Mouse (Mus musculus) liver, postnatal 0 days (tissue): ENCODE results near the gene Brf1. TPM values are rescaled to one million over a fixed set of nuclear protein-coding genes. Genes with fewer than 3 reads are reported as not detected.
A peak's percentile ranks its signal among the peaks of the same experiment; 100 is the strongest.

ENCODE experiments used
- ATAC-seq: fragments of 200-750 bp; cut with Nextera tagmentation; 2 replicates; pipeline ENCODE4 v1.8.0; 2017; ENCODE audit warnings: mild to moderate bottlenecking, moderate library complexity
- DNase-seq: peaks from one replicate; pipeline ENCODE4 v3.0.0-alpha.2; 2016
- H3K27ac ChIP-seq: fragments of 300-500 bp; sonication (generic); 2 replicates; pipeline ENCODE4 v1.5.1; 2014; ENCODE audit warnings: antibody characterized with exemption, moderate library complexity, mild to moderate bottlenecking, low read depth
- H3K27me3 ChIP-seq: fragments of 300-500 bp; sonication (generic); 2 replicates; pipeline ENCODE4 v1.6.1; 2014; ENCODE audit warnings: low read length, control low read depth, mixed read lengths; ENCODE audit not compliant: insufficient read depth
- H3K36me3 ChIP-seq: fragments of 300-500 bp; sonication (generic); replicated peaks from 2 replicates; pipeline ENCODE4 v1.6.1; 2014; ENCODE audit warnings: mild to moderate bottlenecking, control low read depth, low read length, moderate library complexity, mixed read lengths; ENCODE audit not compliant: insufficient read depth
- H3K4me1 ChIP-seq: fragments of 300-500 bp; sonication (generic); 2 replicates; pipeline ENCODE4 v1.6.1; 2014; ENCODE audit warnings: antibody characterized with exemption, mild to moderate bottlenecking, control low read depth; ENCODE audit not compliant: insufficient read depth
- H3K4me2 ChIP-seq: fragments of 300-500 bp; sonication (generic); 2 replicates; pipeline ENCODE4 v1.6.1; 2014; ENCODE audit warnings: low read depth, mild to moderate bottlenecking, low read length, moderate library complexity, mixed read lengths
- H3K4me3 ChIP-seq: fragments of 300-500 bp; sonication (generic); 2 replicates; pipeline ENCODE4 v1.5.1; 2014; ENCODE audit warnings: low read depth, low read length
- H3K9ac ChIP-seq: fragments of 300-500 bp; sonication (generic); replicated peaks from 2 replicates; pipeline ENCODE4 v1.6.1; 2014; ENCODE audit warnings: mild to moderate bottlenecking, moderate library complexity
- H3K9me3 ChIP-seq: fragments of 300-500 bp; sonication (generic); 2 replicates; pipeline ENCODE4 v1.6.1; 2016; ENCODE audit warnings: mild to moderate bottlenecking, control low read depth, low read length, mixed read lengths
- CTCF ChIP-seq: sonication (generic); IDR thresholded peaks from 2 replicates; pipeline ENCODE4 v1.5.1; 2016; ENCODE audit warnings: antibody characterized with exemption, low read depth
- EP300 ChIP-seq: IDR thresholded peaks from 2 replicates; pipeline ENCODE4 v1.6.1; 2016; ENCODE audit warnings: antibody characterized with exemption, low read depth, mild to moderate bottlenecking
- WGBS: fragments of 180-500 bp; shearing (Covaris S2); extraction: QIAGEN DNeasy Blood & Tissue Kit; methylation state at CpG from one replicate; pipeline ENCODE4 v1.1.7; 2014; ENCODE audit not compliant: insufficient replicate concordance; 5-methylcytosine and 5-hydroxymethylcytosine counted together
- polyA plus RNA-seq: library from polyadenylated mRNA; unstranded; fragments of >200 nt; fragmentation: Nextera tagmentation; extraction: Ambion mirVana; gene quantifications from 2 replicates; pipeline ENCODE4 v1.2.1, GENCODE M21; 2015

Brf1 gene
- polyA plus RNA-seq, 1 experiment from 2014 or later = 18.4 TPM

- Histone ChIP-seq H3K27me3 (no peaks in the 10 kb centered on the region), H3K4me1 (peaks cover 37% of the 10 kb centered on the region), H3K4me3 (no peak overlapping the region), H3K36me3 (peaks cover 7% of the 10 kb centered on the region; the same call in 1 of the 2 replicates), H3K27ac (peak overlapping the region; percentile 86), H3K9ac (peak overlapping the region; percentile 48), H3K9me3 (no peaks in the 10 kb centered on the region), H3K4me2 (peak overlapping the region; percentile 52)
- TF ChIP-seq CTCF = no peak
- no peak for TF ChIP-seq EP300
- peak; percentile 40; the same call in 1 of the 2 replicates for ATAC-seq
- no peak for DNase-seq
- 60% methylated on average over 6 of the region's 6 CpGs for WGBS
Measured at GRCm38 (mm10) chr12:113031441-113031840, 30.9 kb upstream of the Brf1 start.

GRCm38 (mm10) chr12:113030993-113031392 lies 30.5 kb upstream of the Brf1 start:
- Histone ChIP-seq H3K36me3 (peaks cover 7% of the 10 kb centered on the region; the same call in 1 of the 2 replicates), H3K4me2 (peak overlapping the region; percentile 52), H3K9me3 (no peaks in the 10 kb centered on the region), H3K9ac (peak overlapping the region; percentile 48), H3K4me1 (peaks cover 37% of the 10 kb centered on the region), H3K4me3 (no peak overlapping the region), H3K27me3 (no peaks in the 10 kb centered on the region), H3K27ac (peak overlapping the region; percentile 86)
- ATAC-seq = peak; percentile 88
- TF ChIP-seq CTCF = no peak
- 0 out of 2 replicates have a peak, but pooled peaks have one; percentile 46 for TF ChIP-seq EP300
- WGBS = 44% methylated on average over 9 of the region's 9 CpGs
- DNase-seq = peak; percentile 59

GRCm38 (mm10) chr12:113030046-113030445 lies 29.5 kb upstream of the Brf1 start:
- WGBS = 58% methylated on average over 4 of the region's 4 CpGs
- Histone ChIP-seq H3K9me3 (no peaks in the 10 kb centered on the region), H3K4me1 (peaks cover 36% of the 10 kb centered on the region), H3K36me3 (peaks cover 10% of the 10 kb centered on the region; the same call in 1 of the 2 replicates), H3K9ac (no peak overlapping the region), H3K4me2 (no peak overlapping the region), H3K27ac (peak overlapping the region; percentile 86; the same call in 1 of the 2 replicates), H3K4me3 (no peak overlapping the region), H3K27me3 (no peaks in the 10 kb centered on the region)
- ATAC-seq = peak; percentile 33
- no peak for TF ChIP-seq EP300
- TF ChIP-seq CTCF = no peak
- no peak for DNase-seq

GRCm38 (mm10) chr12:113028898-113029297 lies 28.4 kb upstream of the Brf1 start:
- Histone ChIP-seq H3K9me3 (no peaks in the 10 kb centered on the region), H3K4me2 (no peak overlapping the region), H3K4me3 (no peak overlapping the region), H3K36me3 (peaks cover 11% of the 10 kb centered on the region; the same call in 1 of the 2 replicates), H3K27ac (no peak overlapping the region), H3K27me3 (no peaks in the 10 kb centered on the region), H3K4me1 (peaks cover 30% of the 10 kb centered on the region), H3K9ac (no peak overlapping the region)
- DNase-seq (no peak), ATAC-seq (no peak)
- 82% methylated on average over 9 of the region's 9 CpGs for WGBS
- TF ChIP-seq EP300 = no peak
- TF ChIP-seq CTCF = no peak

GRCm38 (mm10) chr12:113028067-113028466 lies 27.6 kb upstream of the Brf1 start:
- H3K4me2 ChIP-seq = no peak overlapping the region
- no peak overlapping the region for H3K27ac ChIP-seq
- no peaks in the 10 kb centered on the region for H3K27me3 ChIP-seq
- ATAC-seq = no peak
- H3K9me3 ChIP-seq = no peaks in the 10 kb centered on the region
- TF ChIP-seq EP300 (no peak), CTCF (no peak)
- no peak for DNase-seq
- H3K4me1 ChIP-seq = peaks cover 30% of the 10 kb centered on the region
- WGBS = 78% methylated on average over 5 of the region's 5 CpGs
- peaks cover 15% of the 10 kb centered on the region; the same call in 1 of the 2 replicates for H3K36me3 ChIP-seq
- H3K9ac ChIP-seq = no peak overlapping the region
- H3K4me3 ChIP-seq = no peak overlapping the region

- no peaks in the 10 kb centered on the region for H3K27me3 ChIP-seq
- H3K9me3 ChIP-seq = no peaks in the 10 kb centered on the region
- H3K36me3 ChIP-seq = peaks cover 15% of the 10 kb centered on the region; the same call in 1 of the 2 replicates
- H3K4me1 ChIP-seq = peaks cover 28% of the 10 kb centered on the region
- TF ChIP-seq CTCF (no peak), EP300 (no peak)
- H3K9ac ChIP-seq = no peak overlapping the region
- no peak for ATAC-seq
- no peak overlapping the region for H3K4me3 ChIP-seq
- H3K4me2 ChIP-seq = no peak overlapping the region
- no peak for DNase-seq
- no peak overlapping the region for H3K27ac ChIP-seq
- WGBS = 88% methylated on average over 2 of the region's 2 CpGs
Measured at GRCm38 (mm10) chr12:113027495-113027894, 27.0 kb upstream of the Brf1 start.
